Mouse (Mus musculus): ENCODE measurements around the gene Mob3c.

Gene Mob3c

GRCm38 (mm10) chr4:115832040-115832439 lies 4.1 kb downstream of the Mob3c start:
- DNase-seq (ENCODE audit: low read depth, low spot score) = no peak

- DNase-seq (ENCODE audit: low read depth, low spot score) = no peak
These were observed 7.7 kb downstream of the Mob3c start for GRCm38 (mm10) chr4:115835576-115835975.

GRCm38 (mm10) chr4:115838196-115838595 lies 10.3 kb downstream of the Mob3c start:
- DNase-seq (ENCODE audit: low read depth, low spot score) = no peak

GRCm38 (mm10) chr4:115838696-115839641 lies 11.1 kb downstream of the Mob3c start, which contains the start of gene Mknk1:
Gene Mknk1, plus strand, starts transcription at chr4:115839198.
- DNase-seq (ENCODE audit: low read depth, low spot score) = peak; percentile 91

GRCm38 (mm10) chr4:115839956-115840355 lies 12.1 kb downstream of the Mob3c start:
- DNase-seq (ENCODE audit: low read depth, low spot score) = no peak

GRCm38 (mm10) chr4:115840842-115841241 lies 12.9 kb downstream of the Mob3c start:
- no peak for DNase-seq (ENCODE audit: low read depth, low spot score)

- no peak for DNase-seq (ENCODE audit: low read depth, low spot score)
These were observed 18.8 kb downstream of the Mob3c start for GRCm38 (mm10) chr4:115846656-115847055.

- peak; percentile 83 for DNase-seq (ENCODE audit: low read depth, low spot score)
These were observed 19.5 kb downstream of the Mob3c start for GRCm38 (mm10) chr4:115847377-115847776.

- no peak for DNase-seq (ENCODE audit: low read depth, low spot score)
These were observed 20.2 kb downstream of the Mob3c start for GRCm38 (mm10) chr4:115848083-115848482.

GRCm38 (mm10) chr4:115848990-115849677 lies 21.2 kb downstream of the Mob3c start:
- no peak for DNase-seq (ENCODE audit: low read depth, low spot score)

- DNase-seq (ENCODE audit: low read depth, low spot score) = no peak
These were observed 22.2 kb downstream of the Mob3c start for GRCm38 (mm10) chr4:115850111-115850510.

- no peak for DNase-seq (ENCODE audit: low read depth, low spot score)
These were observed 22.7 kb downstream of the Mob3c start for GRCm38 (mm10) chr4:115850631-115851030.

- no peak for DNase-seq (ENCODE audit: low read depth, low spot score)
These were observed 23.7 kb downstream of the Mob3c start for GRCm38 (mm10) chr4:115851569-115851968.

GRCm38 (mm10) chr4:115855100-115855499 lies 27.2 kb downstream of the Mob3c start:
- no peak for DNase-seq (ENCODE audit: low read depth, low spot score)

- DNase-seq (ENCODE audit: low read depth, low spot score) = no peak
These were observed 27.7 kb downstream of the Mob3c start for GRCm38 (mm10) chr4:115855609-115856008.

GRCm38 (mm10) chr4:115856282-115856681 lies 28.4 kb downstream of the Mob3c start:
- DNase-seq (ENCODE audit: low read depth, low spot score) = no peak

GRCm38 (mm10) chr4:115857293-115857883 lies 29.5 kb downstream of the Mob3c start:
- no peak for DNase-seq (ENCODE audit: low read depth, low spot score)

- DNase-seq (ENCODE audit: low read depth, low spot score) = no peak
These were observed 35.5 kb downstream of the Mob3c start for GRCm38 (mm10) chr4:115863352-115863751.

- no peak for DNase-seq (ENCODE audit: low read depth, low spot score)
These were observed 36.0 kb downstream of the Mob3c start for GRCm38 (mm10) chr4:115863880-115864279.

GRCm38 (mm10) chr4:115869512-115870210 lies 41.8 kb downstream of the Mob3c start:
- DNase-seq (ENCODE audit: low read depth, low spot score) = no peak

- DNase-seq (ENCODE audit: low read depth, low spot score) = no peak
These were observed 45.3 kb downstream of the Mob3c start for GRCm38 (mm10) chr4:115873231-115873630.

All from telencephalon, adult 2 months (tissue).